Mouse (Mus musculus) right cerebral cortex, adult 2 months (tissue): ENCODE measurements at regions not wholly inside any gene's neighbourhood (a gene's known extent, or its start where the extent isn't known, plus 50 kb on each side); places are given as distances from the start of the nearest gene placed in this dataset.
A peak's percentile ranks its signal among the peaks of the same experiment; 100 is the strongest.

Experiments used
- DNase-seq, 2 experiments: peaks; one replicate each; pipeline ENCODE4 v3.0.0; 2021 to 2022; ENCODE audit warnings: low spot score in 2 of 2

- DNase-seq = peak in 1 of 2 experiments; percentile 10
Observed at GRCm38 (mm10) chr12:65944251-65944650, 339.9 kb downstream of the Rpl10l start.

GRCm38 (mm10) chr12:65942166-65942565 is 342.0 kb downstream of the Rpl10l start:
- no peak for DNase-seq

- DNase-seq = peak; percentile 22 to 37
Observed at GRCm38 (mm10) chr12:65931848-65932247, 352.4 kb downstream of the Rpl10l start.

DNA sequence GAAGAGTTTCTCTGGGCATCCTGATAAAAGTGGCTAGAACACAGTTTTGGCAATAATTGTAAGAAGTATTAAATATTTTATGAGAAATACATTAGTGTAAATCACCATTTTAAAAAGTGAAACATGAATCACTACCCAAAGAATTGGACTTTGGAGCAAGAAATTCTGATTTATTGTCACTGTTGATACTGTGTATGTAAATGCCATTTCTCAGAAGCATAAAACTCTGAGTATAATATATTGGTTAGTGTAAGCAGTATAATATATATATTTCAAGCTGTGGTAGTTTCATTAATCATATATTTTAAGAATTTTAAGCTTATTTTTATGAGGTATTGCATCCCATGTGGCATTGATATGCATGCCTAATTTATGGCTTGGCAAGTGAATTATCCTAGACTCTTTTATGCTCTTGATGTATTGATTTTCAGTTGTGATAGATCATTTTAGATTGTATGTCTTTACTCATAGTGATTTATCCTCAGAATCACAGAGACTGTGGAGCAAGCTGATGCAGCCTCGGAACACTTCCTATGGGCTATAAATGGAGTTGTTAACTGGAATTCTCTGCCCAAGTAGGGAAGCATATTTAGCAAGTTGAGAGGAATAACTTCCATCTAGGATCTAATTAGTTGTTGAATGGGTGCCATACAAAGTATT is 354.4 kb downstream of the Rpl10l start:
- DNase-seq = no peak
